Mouse (Mus musculus) gastrocnemius, postnatal 4 days (tissue): Measurements from ENCODE around the gene Msi2. TPM values are rescaled to one million over a fixed set of nuclear protein-coding genes. Genes with fewer than 3 reads are reported as not detected.

Experiments used
- DNase-seq, 2 experiments: peaks; one replicate each; pipeline ENCODE4 v3.0.0; 2021 to 2022; ENCODE audit warnings: low spot score in 2 of 2, mixed read lengths in 2 of 2
- microRNA-seq: library from miRNA; unstranded; fragments of <30 nt; microRNA quantifications from one replicate; pipeline ENCODE4 v1.2.0, GENCODE M21; 2021
- total RNA-seq, 2 experiments: library from RNA; stranded (reverse); gene quantifications; 2 replicates each; pipeline ENCODE4 v1.2.3; 2021

Gene Msi2
- total RNA-seq, 2 experiments from 2014 or later = 225 to 240 TPM

DNA sequence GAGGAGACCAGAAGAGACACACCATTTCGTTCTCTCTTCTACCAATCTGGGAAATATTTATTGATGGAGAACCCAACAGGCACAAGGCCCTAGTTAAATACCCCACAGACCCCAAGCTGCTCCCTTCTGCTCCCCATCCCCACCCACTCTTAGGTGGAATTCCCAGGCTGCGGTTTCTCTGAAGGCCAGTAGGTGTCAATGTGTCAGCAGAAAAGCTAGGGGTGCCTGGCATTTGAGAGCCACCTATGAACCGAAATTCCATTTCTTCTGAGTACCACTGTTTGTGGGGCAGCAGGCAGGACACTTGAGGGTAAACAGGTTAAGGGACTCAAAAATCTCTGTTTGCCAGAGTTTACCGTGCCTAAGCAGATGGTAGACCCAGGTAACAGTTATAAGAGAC, 426.6 kb downstream of the Msi2 start:
- no peak for DNase-seq

DNA sequence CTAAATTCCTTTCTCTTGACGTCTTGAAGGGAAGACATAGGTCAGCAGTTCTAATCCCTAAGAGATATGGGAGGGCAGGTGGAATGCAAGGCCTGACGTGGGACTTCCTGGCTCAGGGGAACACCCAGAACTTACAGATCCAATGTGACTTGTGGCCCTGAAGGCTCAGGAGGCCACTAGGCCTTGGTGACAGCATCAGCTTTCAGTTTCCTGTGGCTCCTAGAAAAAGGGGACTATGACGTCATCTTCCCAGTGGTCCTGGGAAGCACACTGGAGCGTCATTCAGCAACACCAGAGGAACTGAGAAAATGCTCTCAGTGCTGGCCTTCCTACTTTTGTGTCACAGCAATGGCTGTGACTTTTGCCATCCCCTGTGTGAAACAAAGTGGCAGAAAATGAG, 427.1 kb downstream of the Msi2 start:
- DNase-seq = no peak

Small RNA genes within 50 kb of the gene (microRNA-seq; reads per million reads assigned to microRNA genes)
- 8.3 reads per million, percentile 24 among the genes with 10 or more reads in this experiment for gene Mir378b

Other genes with a start within 250 kb of the Msi2 start
- 10 to 100 TPM; 85.1 to 86.5 TPM for gene Akap1, start 146.1 kb upstream of the Msi2 start, total RNA-seq
- 10 to 100 TPM; 37.2 to 44.1 TPM for gene Scpep1, start 237.0 kb upstream of the Msi2 start, total RNA-seq
- gene Elobl, start 248.4 kb upstream of the Msi2 start, total RNA-seq = not detected